Mouse (Mus musculus): ENCODE results near the gene Tmem204. TPM values are rescaled to one million over a fixed set of nuclear protein-coding genes. Genes with fewer than 3 reads are reported as not detected.

The Tmem204 gene
- total and polyA plus RNA-seq, 3 experiments: 0.10 TPM; not detected in 2

DNA sequence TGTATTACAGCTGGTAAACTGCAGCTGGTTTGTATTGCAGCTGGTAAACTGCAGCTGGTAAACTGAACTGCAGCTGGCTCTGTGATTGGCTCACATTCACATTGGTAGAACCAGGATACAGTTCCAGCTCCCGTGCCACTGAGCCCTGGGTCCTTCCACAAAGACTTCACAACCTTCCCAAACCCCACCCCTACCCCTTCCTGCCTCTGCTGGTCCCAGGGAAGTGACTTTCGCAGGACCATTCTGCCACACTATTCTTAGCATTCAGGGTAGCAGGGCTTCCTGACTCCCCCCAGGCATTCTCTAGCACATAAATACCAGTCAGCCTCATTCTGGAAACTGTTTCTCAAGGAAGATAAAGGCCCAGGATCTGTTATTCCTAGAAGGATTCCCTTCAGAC, 14.7 kb downstream of the Tmem204 start:
- H3K27ac ChIP-seq (ENCODE audit: control insufficient read depth, low read depth, low read length): no peak overlapping the region
- H3K9ac ChIP-seq (ENCODE audit: control insufficient read depth, low read depth, low read length, poor library complexity, severe bottlenecking): no peak overlapping the region
- H3K4me1 ChIP-seq (ENCODE audit: control insufficient read depth in 1 of 2, insufficient read depth in 2 of 2, low read length in 2 of 2): peaks cover 0 to 14% of the 10 kb centered on the region in 2 experiments; a peak in 2 of 4 replicates
- no peak for DNase-seq (ENCODE audit: low read depth, low spot score)
- no peaks in the 10 kb centered on the region for H3K27me3 ChIP-seq (ENCODE audit: control insufficient read depth in 1 of 2, insufficient read depth in 2 of 2, low read length in 2 of 2)
- no peak overlapping the region for H3K4me3 ChIP-seq (ENCODE audit: control insufficient read depth in 1 of 2, insufficient read depth in 1 of 2, low read depth in 2 of 2, low read length in 2 of 2)
- H3K36me3 ChIP-seq (ENCODE audit: control insufficient read depth in 1 of 2, insufficient read depth in 2 of 2, low read length in 2 of 2): peaks cover 0 to 4% of the 10 kb centered on the region in 2 experiments; a peak in 2 of 4 replicates
- no peaks in the 10 kb centered on the region for H3K9me3 ChIP-seq (replicated peaks; ENCODE audit: insufficient read depth, low read length)
- no peaks in the 10 kb centered on the region for H3K79me2 ChIP-seq (ENCODE audit: control insufficient read depth, insufficient read depth, low read length, poor library complexity)
- TF ChIP-seq ZC3H11A (IDR thresholded peaks at IDR 0.05; ENCODE audit: low read depth, low read length) (no peak), MAX (IDR thresholded peaks at IDR 0.05; ENCODE audit: low read length) (no peak), KAT2A (conservative IDR thresholded peaks at IDR 0.05; ENCODE audit: low read depth, low read length) (no peak), RCOR1 (IDR thresholded peaks at IDR 0.05; ENCODE audit: low read depth, low read length) (no peak), GABPA (IDR thresholded peaks at IDR 0.05; ENCODE audit: low read depth, low read length) (no peak), POLR2AphosphoS5 (IDR thresholded peaks at IDR 0.05; ENCODE audit: borderline replicate concordance, low read depth, low read length) (no peak), MAZ (IDR thresholded peaks at IDR 0.05; ENCODE audit: low read depth, low read length) (no peak), MAFK (IDR thresholded peaks at IDR 0.05; ENCODE audit: borderline replicate concordance, low read depth, low read length) (no peak), CTCF (IDR thresholded peaks at IDR 0.05 in 2 of 3, conservative IDR thresholded peaks at IDR 0.05 in 1 of 3; ENCODE audit: control insufficient read depth in 1 of 3, insufficient read depth in 1 of 3, low read depth in 2 of 3, low read length in 3 of 3, poor library complexity in 1 of 3, severe bottlenecking in 1 of 3) (no peak), HCFC1 (IDR thresholded peaks at IDR 0.05; ENCODE audit: low read depth, low read length) (no peak), SIN3A (IDR thresholded peaks at IDR 0.05; ENCODE audit: low read length) (no peak), MYB (IDR thresholded peaks at IDR 0.05; ENCODE audit: low read depth, low read length) (no peak), ETS1 (IDR thresholded peaks at IDR 0.05; ENCODE audit: low read depth, low read length) (no peak), SMC3 (IDR thresholded peaks at IDR 0.05; ENCODE audit: low read depth, low read length) (no peak), POLR2AphosphoS2 (IDR thresholded peaks at IDR 0.05; ENCODE audit: low read length) (no peak)

DNA sequence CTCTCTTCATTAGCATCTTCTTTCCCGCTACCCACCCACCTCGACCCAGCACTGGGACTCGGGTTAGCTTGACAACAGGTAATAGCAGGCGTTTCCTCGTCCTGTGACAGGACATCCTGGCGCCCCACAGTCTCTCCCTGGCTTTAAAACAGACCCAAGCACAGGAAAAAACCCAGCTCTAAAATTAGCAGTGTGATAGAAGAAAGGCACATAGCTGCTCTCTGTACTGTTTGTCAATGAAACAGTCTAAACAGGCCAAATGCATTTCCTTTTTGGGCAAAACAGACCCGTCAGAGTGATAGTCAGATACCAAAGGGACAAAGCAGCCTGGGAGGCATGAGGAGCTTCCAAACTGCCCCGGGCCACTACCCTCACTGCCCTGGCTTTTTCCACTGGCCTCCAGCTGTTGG, 15.9 kb downstream of the Tmem204 start:
- Histone ChIP-seq H3K4me3 (ENCODE audit: control insufficient read depth in 1 of 2, insufficient read depth in 1 of 2, low read depth in 2 of 2, low read length in 2 of 2) (no peak overlapping the region), H3K27ac (ENCODE audit: control insufficient read depth, low read depth, low read length) (no peak overlapping the region)

More for the DNA sequence above, 15.9 kb downstream of the Tmem204 start:
- no peaks in the 10 kb centered on the region for H3K79me2 ChIP-seq (ENCODE audit: control insufficient read depth, insufficient read depth, low read length, poor library complexity)
- H3K27me3 ChIP-seq (ENCODE audit: control insufficient read depth in 1 of 2, insufficient read depth in 2 of 2, low read length in 2 of 2): no peaks in the 10 kb centered on the region
- TF ChIP-seq ZMIZ1 (IDR thresholded peaks at IDR 0.05; ENCODE audit: low read depth, low read length): no peak
- TF ChIP-seq NRF1 (IDR thresholded peaks at IDR 0.05; ENCODE audit: insufficient read depth, low read depth, low read length, poor library complexity, severe bottlenecking): no peak
- TF ChIP-seq MAFK (IDR thresholded peaks at IDR 0.05; ENCODE audit: borderline replicate concordance, low read depth, low read length): no peak
- TF ChIP-seq GABPA (IDR thresholded peaks at IDR 0.05; ENCODE audit: low read depth, low read length): no peak
- TF ChIP-seq TAL1 (IDR thresholded peaks at IDR 0.05; ENCODE audit: low read length): no peak
- TF ChIP-seq E2F4 (IDR thresholded peaks at IDR 0.05; ENCODE audit: borderline replicate concordance, low read depth, low read length): no peak
- TF ChIP-seq MXI1 (IDR thresholded peaks at IDR 0.05; ENCODE audit: low read depth, low read length): no peak
- no peak for TF ChIP-seq MAX (IDR thresholded peaks at IDR 0.05; ENCODE audit: low read length)
- no peak for TF ChIP-seq USF2 (IDR thresholded peaks at IDR 0.05; ENCODE audit: borderline replicate concordance in 1 of 2, insufficient read depth in 1 of 2, low read depth in 1 of 2, low read length in 2 of 2)
- H3K36me3 ChIP-seq (ENCODE audit: control insufficient read depth in 1 of 2, insufficient read depth in 2 of 2, low read length in 2 of 2): peaks cover 0 to 4% of the 10 kb centered on the region in 2 experiments; a peak in 2 of 4 replicates
- H3K4me1 ChIP-seq (ENCODE audit: control insufficient read depth in 1 of 2, insufficient read depth in 2 of 2, low read length in 2 of 2): peaks cover 0 to 14% of the 10 kb centered on the region in 2 experiments; a peak in 2 of 4 replicates
- DNase-seq (ENCODE audit: low read depth, low spot score): no peak
- no peak overlapping the region for H3K9ac ChIP-seq (ENCODE audit: control insufficient read depth, low read depth, low read length, poor library complexity, severe bottlenecking)
- H3K9me3 ChIP-seq (replicated peaks; ENCODE audit: insufficient read depth, low read length): no peaks in the 10 kb centered on the region
